Mouse (Mus musculus) gastrocnemius, postnatal 14 days (tissue): Measurements from ENCODE around the gene Adck1. TPM values are rescaled to one million over a fixed set of nuclear protein-coding genes. Genes with fewer than 3 reads are reported as not detected.
A peak's percentile ranks its signal among the peaks of the same experiment; 100 is the strongest.

Source experiments
- DNase-seq: peaks from one replicate; pipeline ENCODE4 v3.0.0; 2021; ENCODE audit warnings: mixed read lengths
- intact Hi-C: fragments of 180-260 bp; cut with DNase I; formaldehyde crosslinking; loops from one replicate; pipeline ENCODE4 v1.15.1; 2025; ENCODE audit warnings: low total_unique reads
- total RNA-seq, 2 experiments: library from RNA; stranded (reverse); gene quantifications; 2 replicates each; pipeline ENCODE4 v1.2.3; 2021

The Adck1 gene
- total RNA-seq, 2 experiments from 2014 or later, result 10.2 to 11.9 TPM

DNA sequence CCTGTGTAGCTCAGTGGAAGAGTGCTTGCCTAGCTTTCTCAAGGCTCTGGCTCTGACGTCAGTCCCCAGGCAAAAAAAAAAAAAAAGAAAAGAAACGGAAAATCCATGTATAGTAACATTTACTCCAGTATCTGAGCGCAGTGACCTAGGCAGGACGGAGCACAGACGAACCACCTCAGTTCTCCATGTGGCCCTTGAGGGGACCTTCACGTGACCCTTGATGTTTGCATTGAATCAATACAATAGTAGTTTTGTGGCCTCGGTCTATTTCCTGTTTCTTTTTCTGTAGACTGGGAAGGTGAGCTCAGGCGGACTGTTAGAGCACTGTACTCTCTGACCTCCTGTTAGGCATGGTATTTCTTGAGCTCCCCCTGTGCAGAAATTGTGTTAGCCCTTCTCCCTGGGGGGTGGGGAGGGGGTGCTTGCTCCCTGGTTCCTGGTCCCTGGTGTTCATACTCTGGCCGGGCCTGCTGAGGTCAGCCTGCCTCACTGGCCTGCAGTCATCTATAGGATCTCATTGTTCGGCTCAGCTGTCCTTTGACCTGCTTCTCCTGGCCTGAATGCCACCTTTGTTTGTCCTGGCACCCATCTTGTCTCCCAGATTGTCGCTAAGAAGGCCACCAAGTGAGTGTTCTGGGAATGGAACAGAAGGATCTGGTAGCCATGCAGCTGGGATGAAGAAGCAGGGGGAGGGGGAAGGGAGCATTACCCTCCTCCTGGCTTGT lies 48.1 kb downstream of the Adck1 start:
- intact Hi-C loops, result no loop called here
- no peak for DNase-seq

DNA sequence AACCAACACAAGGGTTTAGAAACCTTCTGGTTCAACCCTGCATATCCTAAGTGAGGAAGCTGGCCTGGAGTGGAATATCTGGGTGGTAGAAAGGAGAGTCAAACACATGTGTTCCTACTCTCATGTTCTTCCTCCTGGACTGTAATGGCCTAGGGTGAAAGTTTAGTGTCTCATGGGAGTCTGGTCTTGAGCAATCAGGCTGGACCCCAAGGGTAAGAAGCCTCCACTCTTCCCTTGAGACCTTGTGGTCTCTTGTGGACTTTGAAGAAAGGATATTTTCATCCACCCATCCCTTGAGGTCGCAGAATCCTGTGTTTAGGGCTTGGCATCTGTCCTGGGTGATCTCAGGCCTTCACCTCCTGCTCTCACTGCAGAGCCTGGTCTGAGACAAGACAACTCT lies 52.9 kb downstream of the Adck1 start:
- DNase-seq, result no peak
- intact Hi-C loops, result no loop called here

DNA sequence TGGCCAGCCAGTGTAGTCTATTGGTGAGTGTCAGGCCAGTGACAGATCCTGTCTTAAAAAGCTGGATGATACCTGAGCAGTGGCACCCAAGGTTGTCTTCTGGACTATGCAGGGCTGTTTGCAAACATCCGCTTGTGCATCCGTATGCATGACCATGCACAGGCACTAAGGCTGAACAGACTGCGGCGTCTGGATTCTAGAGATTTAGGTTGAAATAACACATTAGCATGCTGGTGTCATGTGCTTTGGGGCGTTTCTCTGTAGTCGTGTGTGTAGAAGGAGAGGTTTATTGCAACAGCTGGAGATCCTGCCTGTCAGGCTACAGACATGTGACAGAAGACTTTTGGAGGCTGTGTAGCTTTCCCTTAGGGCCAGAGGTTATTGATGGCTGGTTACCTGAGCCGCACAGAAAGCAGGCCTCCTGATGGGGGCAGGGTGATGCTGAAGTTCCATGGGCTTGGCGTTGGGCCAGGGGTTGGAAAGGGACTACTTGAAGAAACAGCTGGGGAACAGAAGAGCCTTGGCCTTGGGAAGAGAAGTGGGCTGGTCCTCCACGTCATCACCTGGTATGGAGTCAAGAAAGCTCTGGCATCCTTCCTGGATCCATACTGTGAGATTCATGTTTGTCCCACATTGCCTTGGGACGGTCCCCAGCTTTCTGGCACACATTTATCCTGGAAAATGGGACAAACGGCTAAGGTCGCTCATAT lies 59.7 kb downstream of the Adck1 start:
- intact Hi-C loops, result no loop called here
- DNase-seq, result peak; percentile 25

DNA sequence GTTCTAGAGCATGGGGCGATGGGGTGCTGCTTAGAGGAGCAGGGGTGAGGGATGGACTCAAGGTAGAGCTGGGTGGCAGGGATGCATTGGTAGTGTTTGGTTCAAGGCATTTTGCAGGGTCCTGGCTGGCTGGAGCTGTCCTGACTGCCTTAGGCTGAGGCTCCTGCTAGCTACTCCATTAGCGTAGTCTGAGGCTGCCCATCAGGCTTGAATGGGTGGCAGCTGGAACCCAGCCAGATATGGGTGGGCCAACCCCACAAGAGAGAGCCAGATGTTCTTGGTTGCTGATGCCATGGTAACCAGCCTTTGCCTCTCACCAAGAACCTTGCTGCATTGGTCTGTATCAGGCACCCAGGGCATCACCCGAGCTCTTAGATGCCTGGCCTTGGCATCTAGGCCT lies 66.6 kb downstream of the Adck1 start:
- DNase-seq, result no peak

DNA sequence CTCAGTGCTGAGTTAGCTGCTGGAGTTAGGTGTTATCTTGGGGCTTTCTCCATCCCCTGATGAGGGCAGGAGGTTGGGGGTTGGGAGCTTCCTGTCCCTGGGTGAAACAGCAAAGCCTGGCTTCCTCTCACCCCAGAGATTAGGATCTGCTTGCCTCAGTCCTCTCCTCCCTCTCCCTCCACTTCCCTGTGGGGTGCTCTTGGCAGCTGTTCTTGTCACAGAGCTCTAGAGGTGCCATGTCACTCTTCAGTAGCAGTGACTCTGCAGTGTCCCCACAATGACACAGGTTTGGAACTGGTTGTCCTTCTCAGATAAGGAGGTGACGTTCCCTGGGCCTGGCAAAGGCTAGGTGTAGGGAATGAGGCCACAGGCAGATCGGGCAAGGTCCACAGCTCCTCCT lies 68.4 kb downstream of the Adck1 start:
- no peak for DNase-seq
- intact Hi-C loops, result no loop called here

More for the DNA sequence above, 66.6 kb downstream of the Adck1 start:
- intact Hi-C loops, result no loop called here

DNA sequence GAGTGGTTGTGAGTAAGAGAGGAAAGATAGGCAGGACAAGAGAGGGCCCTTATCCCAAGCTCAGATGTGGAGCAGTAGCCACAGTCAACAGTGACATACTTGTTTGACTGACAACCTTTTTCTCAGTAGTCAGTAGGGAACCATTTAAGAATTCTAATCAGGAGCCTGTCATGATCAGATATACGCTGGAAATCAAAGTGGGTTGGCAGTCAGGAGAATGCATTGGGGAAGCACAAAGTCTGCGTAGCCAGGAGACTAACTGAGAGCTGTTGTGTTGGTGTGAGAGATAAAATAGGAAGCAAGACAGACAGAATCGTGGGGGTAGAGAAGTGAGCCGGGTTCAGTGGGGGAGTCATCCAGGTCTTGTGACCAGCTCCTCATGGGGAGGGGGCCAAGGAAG lies 71.9 kb downstream of the Adck1 start:
- no peak for DNase-seq
- intact Hi-C loops, result no loop called here

DNA sequence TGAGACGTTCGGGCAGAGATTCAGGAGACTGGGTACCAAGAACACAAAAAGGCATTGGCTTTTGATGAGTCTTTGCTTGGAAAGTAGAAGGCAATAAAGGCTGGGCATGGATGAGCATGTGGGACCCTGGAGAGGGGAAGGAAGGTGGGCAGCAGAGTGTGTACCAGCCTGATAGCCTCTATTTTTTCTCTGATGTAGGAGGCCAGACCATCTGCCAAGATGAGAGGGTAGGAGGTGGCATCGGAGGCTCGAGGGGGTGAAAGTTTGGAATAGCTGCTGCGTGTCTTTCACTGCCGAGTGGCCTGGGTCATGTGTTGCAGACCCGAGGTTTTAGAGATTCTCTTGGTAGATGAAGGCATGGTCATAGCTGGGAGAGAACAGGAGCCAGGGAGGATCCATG lies 72.8 kb downstream of the Adck1 start:
- intact Hi-C loops, result no loop called here
- no peak for DNase-seq

DNA sequence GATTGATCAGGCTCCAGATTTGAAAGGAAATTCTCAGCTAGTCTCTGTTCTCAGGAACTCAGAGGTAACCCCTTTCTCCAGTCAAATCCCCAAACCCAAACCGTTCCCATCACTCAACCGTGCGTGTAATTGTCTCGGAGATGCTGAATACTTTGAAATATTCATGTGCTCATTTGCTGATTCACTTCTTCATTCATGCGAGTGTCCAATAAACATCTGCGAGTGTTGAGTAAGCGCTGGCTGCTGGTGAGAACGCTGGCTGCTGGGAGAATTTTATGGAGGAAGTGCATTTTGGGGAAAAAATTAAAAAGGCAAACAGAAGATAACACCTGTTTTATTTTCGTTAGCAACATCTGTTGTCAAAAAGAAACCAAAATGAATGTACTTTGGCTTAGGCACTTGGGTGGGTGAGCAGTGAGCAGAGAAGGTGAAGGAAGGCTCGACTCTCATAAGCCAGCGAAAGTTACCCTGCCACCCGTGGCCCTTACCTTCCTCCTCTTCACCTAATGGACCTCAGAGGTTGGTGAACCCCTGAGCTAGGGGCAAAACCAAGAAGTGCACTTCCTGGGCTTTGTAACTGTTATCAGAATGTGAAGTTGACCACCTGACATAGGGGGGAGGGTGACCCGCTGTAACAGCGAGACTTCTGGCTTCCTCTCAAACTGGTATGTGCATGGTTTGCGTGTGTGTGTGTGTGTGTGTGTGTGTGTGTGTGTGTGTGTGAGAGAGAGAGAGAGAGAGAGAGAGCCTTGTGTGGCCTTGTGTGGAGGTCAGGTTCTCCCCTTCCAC lies 76.8 kb downstream of the Adck1 start:
- no peak for DNase-seq
- intact Hi-C loops, result no loop called here

DNA sequence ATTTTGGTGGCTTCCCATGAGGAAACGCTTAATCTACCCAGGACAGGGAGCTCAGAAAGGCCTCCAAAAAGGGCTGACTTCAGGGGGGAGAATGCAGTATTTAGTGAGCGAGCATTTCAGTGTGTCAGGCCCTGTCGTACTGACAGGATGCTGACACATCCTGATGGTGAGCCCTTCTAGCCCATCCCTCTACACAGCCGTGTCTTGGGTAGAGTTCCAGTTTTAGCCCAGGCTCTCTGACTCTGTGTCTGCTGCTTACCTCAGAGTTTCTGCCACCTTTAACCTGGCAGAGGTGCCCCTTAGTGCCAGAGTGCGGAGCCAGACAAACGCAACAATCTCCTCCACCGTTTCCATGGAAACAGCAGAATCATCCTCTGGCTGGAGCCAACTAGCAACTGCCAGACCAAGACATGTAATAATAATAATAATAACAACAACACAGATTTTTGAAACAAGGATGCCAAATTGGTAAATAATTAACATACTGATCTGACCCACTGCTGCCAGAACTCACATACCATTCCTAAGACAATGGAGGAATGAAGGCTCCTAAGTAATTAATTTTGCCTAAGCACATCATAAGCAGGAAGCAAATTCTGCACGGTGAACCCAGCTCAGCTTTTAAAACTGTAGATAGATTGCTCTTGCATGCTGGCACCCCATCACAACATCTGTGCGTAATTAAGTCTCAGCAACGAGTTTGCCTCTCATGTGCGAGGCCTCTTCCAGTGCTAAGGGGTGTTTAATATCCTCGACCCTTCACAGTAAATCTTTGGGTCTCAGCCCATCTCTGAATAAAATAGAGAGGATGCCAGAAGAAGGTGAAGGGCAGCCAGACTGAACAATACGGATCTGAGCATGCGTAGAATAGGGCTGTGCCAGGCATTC lies 81.8 kb downstream of the Adck1 start:
- DNase-seq, result no peak
- intact Hi-C loops, result no loop called here

DNA sequence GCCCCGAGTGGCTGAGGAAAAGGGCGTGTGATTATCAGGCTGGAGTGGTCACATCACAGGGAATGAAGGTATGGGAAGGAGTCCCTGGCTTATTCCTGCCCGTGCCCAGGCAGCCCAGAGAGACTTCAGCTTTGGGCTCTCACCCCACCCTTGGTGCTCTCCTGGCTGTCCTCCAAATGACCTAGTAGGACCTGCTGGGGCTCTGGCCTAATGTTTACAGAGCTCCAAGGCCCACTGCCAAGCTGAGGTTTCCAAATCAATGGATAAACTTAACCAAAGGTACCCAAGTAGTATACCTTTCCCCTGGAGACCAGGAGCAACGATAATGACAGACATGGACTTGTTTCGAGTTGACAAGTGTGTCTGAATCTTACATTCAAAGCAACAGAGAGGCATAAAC lies 83.7 kb downstream of the Adck1 start:
- peak; percentile 13 for DNase-seq
- intact Hi-C loops, result no loop called here

DNA sequence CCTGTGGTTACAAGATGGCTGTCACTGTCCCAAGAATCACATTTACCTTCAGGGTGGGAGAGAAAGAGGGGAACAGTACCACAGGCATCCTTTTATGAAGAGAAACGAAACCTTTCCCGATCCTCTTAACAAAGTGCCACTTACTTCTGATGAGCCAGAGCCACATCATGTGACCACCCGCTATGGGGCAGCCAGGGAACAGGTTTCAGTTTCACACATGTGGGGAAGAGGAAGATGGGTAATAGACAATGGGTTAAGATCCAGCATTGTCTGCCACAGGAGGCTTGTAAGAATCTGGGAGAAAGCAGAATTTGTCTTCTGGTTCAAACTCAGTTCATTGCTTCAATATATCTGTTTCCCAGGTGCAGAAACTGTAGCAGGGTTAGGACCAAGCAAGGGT lies 85.1 kb downstream of the Adck1 start:
- intact Hi-C loops, result no loop called here
- DNase-seq, result no peak

DNA sequence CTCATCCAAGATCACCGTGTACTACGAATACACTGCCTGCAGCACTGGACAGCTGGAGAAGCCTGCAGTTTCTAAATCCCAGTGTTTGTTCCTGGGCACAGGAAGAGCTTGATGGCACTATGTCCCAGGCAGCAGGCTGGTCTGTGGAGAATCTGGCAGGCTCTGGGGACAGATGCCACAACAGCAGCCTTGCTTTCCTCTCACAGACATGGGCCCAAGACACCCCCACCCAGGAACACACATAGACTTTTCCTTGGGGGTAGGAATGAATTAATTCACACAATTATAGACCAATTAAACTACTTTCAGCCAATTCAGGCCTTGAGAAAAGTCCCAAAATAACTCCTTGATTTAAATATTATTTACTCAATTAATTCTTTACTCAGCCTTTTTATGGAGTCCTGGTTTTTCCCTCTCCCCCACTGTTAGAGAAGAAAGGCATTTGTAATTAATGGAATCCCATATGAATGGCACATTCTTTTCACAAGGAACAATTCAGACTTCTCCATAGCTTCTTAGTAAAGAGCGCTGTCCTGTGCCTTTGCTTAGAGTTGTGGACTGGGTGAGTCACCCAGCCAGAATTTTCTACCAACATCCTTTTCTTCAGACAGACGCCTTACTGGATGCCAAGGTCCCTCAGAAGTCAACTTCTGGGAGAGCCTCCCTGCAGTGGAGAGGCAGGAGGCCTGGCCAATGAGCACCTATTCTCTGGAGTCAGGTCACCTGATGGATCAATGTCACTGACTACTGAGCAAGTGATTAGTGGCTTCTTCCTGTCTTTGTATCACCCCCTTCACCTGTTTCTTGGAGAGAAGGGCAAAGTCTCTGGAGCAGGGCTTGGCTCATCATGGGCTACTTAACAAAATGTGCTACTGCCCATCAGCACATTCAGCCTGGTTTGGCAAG lies 90.6 kb downstream of the Adck1 start:
- intact Hi-C loops, result no loop called here
- no peak for DNase-seq

DNA sequence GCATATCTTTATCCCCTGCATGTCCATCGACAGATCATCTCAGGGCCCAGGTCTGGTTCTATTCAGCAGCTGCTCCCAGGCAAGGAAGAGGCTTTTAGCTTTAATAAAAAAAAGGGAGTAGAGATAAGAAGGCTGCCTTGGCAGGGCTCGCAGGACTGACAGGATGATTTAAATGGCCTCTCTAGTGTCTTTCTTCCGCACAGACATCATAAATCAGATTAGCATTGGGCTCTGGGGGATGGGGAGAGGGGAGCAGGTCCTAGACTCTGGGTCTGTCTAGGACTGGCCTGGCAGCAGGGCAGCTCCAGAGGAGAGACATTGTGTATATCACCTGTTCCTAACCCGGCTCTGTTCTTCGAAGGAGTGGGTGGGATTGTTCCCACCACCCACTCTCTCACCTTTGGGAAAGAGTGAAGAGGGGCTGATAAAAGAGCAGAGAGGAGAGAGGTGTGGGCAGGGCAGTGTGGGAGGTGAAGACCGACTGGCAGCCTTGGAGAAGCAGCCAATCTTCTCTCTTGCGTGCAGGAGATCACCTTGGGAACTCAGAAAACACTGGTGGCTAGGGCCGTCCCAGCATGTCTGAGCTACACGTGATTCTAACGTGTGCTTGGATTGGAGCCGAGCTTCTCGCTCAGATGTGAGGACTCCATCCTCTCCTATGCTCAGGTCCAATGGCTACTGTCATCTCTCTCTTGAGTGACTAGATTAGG lies 94.5 kb downstream of the Adck1 start:
- no peak for DNase-seq
- intact Hi-C loops, result no loop called here

DNA sequence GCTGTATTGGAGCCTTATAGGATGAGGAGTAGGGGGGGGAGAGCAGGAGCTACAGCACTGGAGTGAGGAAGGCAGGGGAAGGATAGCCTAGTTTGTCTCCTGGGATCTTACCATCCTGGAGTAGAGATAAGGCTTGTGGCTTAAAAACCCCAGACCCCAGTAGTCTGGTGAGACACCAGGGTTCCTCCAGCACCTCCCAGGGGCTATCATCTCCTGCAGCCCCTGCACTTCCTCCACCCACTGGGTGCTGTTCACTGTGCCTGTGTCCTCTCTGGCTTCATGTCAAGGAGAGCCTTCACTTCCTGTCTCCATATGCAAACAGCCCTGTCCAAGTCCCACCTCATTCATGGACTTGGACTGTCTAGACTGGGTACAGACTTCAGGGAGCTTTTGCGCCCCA lies 96.7 kb downstream of the Adck1 start:
- DNase-seq, result no peak
- intact Hi-C loops, result no loop called here

DNA sequence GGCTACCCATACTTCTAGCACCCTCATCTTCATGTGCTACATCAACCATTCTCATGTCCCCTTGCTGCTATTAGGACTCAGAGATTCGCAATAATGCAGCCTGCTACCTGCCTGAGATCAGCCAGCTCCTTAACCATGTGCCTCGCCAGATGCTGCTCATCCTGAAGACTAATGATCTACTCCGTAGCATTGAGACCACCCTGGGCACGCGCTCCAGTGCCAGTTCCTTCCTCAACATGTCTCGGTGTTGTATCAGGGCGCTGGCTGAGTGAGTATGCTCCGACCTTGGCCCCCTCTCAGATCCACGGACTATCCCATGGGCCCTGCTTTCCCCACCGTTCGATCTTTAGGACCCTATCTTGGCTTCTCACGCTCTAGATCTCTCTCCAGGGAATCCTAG lies 98.6 kb downstream of the Adck1 start:
- intact Hi-C loops, result no loop called here
- DNase-seq, result no peak

DNA sequence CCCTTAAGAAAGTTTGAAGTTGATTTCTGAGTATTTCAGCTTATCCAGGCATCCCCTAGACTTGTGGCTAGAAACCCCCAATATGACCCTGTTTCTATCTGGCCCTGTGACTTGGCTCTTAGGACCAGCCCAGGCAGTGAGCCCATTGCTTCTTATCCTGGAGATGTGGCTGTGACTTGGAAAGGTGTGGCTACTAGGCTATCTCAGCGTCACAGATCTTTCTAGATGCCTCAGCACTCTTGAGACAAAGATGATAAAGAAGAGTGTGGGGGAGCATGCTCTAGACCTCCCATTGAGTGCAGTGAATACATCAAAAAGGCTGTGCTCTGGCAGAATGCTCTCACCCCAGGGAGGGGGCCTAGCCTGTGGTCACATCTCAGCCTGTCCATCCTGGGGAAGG lies 99.1 kb downstream of the Adck1 start:
- intact Hi-C loops, result no loop called here
- DNase-seq, result no peak

DNA sequence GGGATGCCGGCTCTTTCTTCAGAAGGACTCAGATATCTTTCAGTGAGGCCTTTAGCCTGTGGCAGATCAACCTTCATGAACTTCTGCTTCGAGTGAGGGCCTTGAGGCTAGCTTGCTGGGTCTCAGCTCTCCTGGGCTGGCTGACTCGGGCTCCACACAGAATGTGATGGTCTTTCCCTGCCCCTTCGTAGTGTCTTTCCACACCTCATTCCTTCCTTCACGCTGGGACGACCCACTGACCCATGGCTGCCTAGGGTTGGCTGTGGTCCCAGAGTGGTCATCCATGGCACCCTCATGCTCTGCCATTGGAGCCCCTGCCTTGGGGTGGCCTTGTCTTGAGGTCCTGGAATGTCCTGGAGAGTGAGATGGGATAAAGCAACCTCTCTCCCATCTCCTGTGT lies 100.7 kb downstream of the Adck1 start:
- DNase-seq, result no peak
- intact Hi-C loops, result no loop called here
